Mouse (Mus musculus) common myeloid progenitor, adult 5-6 weeks (primary cell): ENCODE results near the gene Ece2. TPM values are rescaled to one million over a fixed set of nuclear protein-coding genes. Genes with fewer than 3 reads are reported as not detected.
"Not testable (repeated sequence)": the region's sequence is repeated elsewhere in the genome, so short reads cannot be mapped to it uniquely, and the experiment has no call there.

Experiments used
- ATAC-seq: replicated peaks from 2 replicates; pipeline ENCODE4 v1.8.0; 2016; ENCODE audit warnings: low read depth, mild to moderate bottlenecking, moderate TSS enrichment, inconsistent platforms; ENCODE audit not compliant: poor library complexity, severe bottlenecking
- total RNA-seq: library from RNA; stranded (forward); fragments of 200-1000, 187-1606 nt; gene quantifications from 2 replicates; pipeline ENCODE4 v1.2.3, GENCODE M21; 2017

The Ece2 gene
- total RNA-seq, 1 experiment from 2014 or later, result not detected

GRCm38 (mm10) chr16:20621191-20621990 is 8.2 kb upstream of the Ece2 start, which contains the start of gene Camk2n2:
Gene Camk2n2, minus strand, starts transcription at chr16:20621287.
- ATAC-seq, result peak; percentile 15; the same call in 1 of the 2 replicates

GRCm38 (mm10) chr16:20621991-20622685 is 7.5 kb upstream of the Ece2 start:
- ATAC-seq, result peak; percentile 69

GRCm38 (mm10) chr16:20623211-20623610 is 6.4 kb upstream of the Ece2 start:
- no peak for ATAC-seq

GRCm38 (mm10) chr16:20628871-20629391 is 697 bp upstream of the Ece2 start:
- no peak for ATAC-seq

- ATAC-seq, result no peak
These were observed 7.8 kb downstream of the Ece2 start for GRCm38 (mm10) chr16:20637410-20637809.

GRCm38 (mm10) chr16:20638367-20638766 is 8.7 kb downstream of the Ece2 start:
- ATAC-seq, result no peak

GRCm38 (mm10) chr16:20642161-20642560 is 12.5 kb downstream of the Ece2 start:
- peak; percentile 69 for ATAC-seq

- no peak for ATAC-seq
These were observed 14.3 kb downstream of the Ece2 start for GRCm38 (mm10) chr16:20643911-20644310.

- peak; percentile 99 for ATAC-seq
These were observed 21.7 kb downstream of the Ece2 start, which contains the start of gene Psmd2 for GRCm38 (mm10) chr16:20651076-20651946. Gene Psmd2, plus strand, starts transcription at chr16:20651652.

- no peak for ATAC-seq
These were observed 22.3 kb downstream of the Ece2 start for GRCm38 (mm10) chr16:20651947-20652310.

GRCm38 (mm10) chr16:20653315-20653714 is 23.7 kb downstream of the Ece2 start:
- ATAC-seq, result no peak

GRCm38 (mm10) chr16:20657661-20658060 is 28.0 kb downstream of the Ece2 start:
- ATAC-seq, result no peak

- ATAC-seq, result not testable (repeated sequence)
These were observed 38.4 kb downstream of the Ece2 start, which contains the start of gene Eif4g1 for GRCm38 (mm10) chr16:20668013-20668412. Gene Eif4g1, plus strand, starts transcription at chr16:20668313.

GRCm38 (mm10) chr16:20670291-20670690 is 40.7 kb downstream of the Ece2 start:
- ATAC-seq, result no peak

- ATAC-seq, result no peak; the same call in 1 of the 2 replicates
These were observed 42.3 kb downstream of the Ece2 start for GRCm38 (mm10) chr16:20671886-20672285.

GRCm38 (mm10) chr16:20672500-20672902 is 42.9 kb downstream of the Ece2 start:
- ATAC-seq, result peak; percentile 76

- peak; percentile 5; the same call in 1 of the 2 replicates for ATAC-seq
These were observed 43.5 kb downstream of the Ece2 start for GRCm38 (mm10) chr16:20672965-20673705.

GRCm38 (mm10) chr16:20673706-20674303 is 44.2 kb downstream of the Ece2 start:
- peak; percentile 45 for ATAC-seq

- no peak for ATAC-seq
These were observed 45.6 kb downstream of the Ece2 start for GRCm38 (mm10) chr16:20675213-20675612.
